Comparison of ENCODE assay signal across 8 mouse cellular contexts in genomic region chr14:27808080-27808479, GRCm38 (mm10).
DNase-seq lines count a peak whose midpoint lies in the region; ATAC-seq and TF ChIP-seq lines count a peak whose summit lies in the region.
"Had no signal": no experiment of that assay in that cellular context is flagged by ENCODE, and none has a peak within 500 bp of the region (broad histone marks: within the 10 kb centered on the region; RNA-seq: fewer than 3 reads in every experiment).

No protein-coding gene starts in this region.

- DNase-seq in urinary bladder, postnatal 14 days (ENCODE audit: low spot score): peak; percentile 58
- DNase-seq in urinary bladder, adult 2 months (ENCODE audit: low spot score): no peak
- peak; percentile 85 for DNase-seq in embryonic facial prominence, embryonic 11.5 days (ENCODE audit: low spot score)
- peak; percentile 64 for DNase-seq in heart, postnatal 4 days
- peak in 2 of 3 experiments; percentile 1 to 10 for DNase-seq in liver, embryonic 14.5 days (ENCODE audit: low read depth in 3 of 3, low spot score in 3 of 3)
- peak; percentile 74 to 80 for DNase-seq in right cerebral cortex, postnatal 10 days (ENCODE audit: low spot score in 2 of 2)

- no peaks in the 10 kb centered on the region for H3K4me1 ChIP-seq in bone marrow, adult 2 months (ENCODE audit: control insufficient read depth, insufficient read depth, low read length)
- H3K4me1 ChIP-seq in embryonic facial prominence, embryonic 11.5 days (ENCODE audit: control insufficient read depth, insufficient read depth, low read length): no peaks in the 10 kb centered on the region
- H3K4me1 ChIP-seq in liver, embryonic 14.5 days (replicated peaks; ENCODE audit: control insufficient read depth in 2 of 2, insufficient read depth in 2 of 2, low read length in 1 of 2): no peaks in the 10 kb centered on the region
- H3K4me1 ChIP-seq: hindbrain, embryonic 15.5 days had no signal

- no peaks in the 10 kb centered on the region for H3K9me3 ChIP-seq in embryonic facial prominence, embryonic 11.5 days (replicated peaks; ENCODE audit: control insufficient read depth, low read length)
- H3K9me3 ChIP-seq in liver, embryonic 14.5 days (ENCODE audit: control insufficient read depth, low read length): no peaks in the 10 kb centered on the region
- H3K9me3 ChIP-seq: hindbrain, embryonic 15.5 days had no signal

- no peak overlapping the region for H3K4me2 ChIP-seq in embryonic facial prominence, embryonic 11.5 days (ENCODE audit: low read depth, low read length)
- no peak overlapping the region for H3K4me2 ChIP-seq in liver, embryonic 14.5 days (ENCODE audit: low read depth)
- H3K4me2 ChIP-seq: hindbrain, embryonic 15.5 days had no signal

- 7% methylated on average over 9 of the region's 9 CpGs for WGBS in bone marrow, adult 2 months
- WGBS in embryonic facial prominence, embryonic 11.5 days: 3% methylated on average over 9 of the region's 9 CpGs
- 3% methylated on average over 9 of the region's 9 CpGs for WGBS in liver, embryonic 14.5 days (ENCODE audit: insufficient replicate concordance)

- no peak for TF ChIP-seq POLR2A in bone marrow, adult 2 months (IDR thresholded peaks at IDR 0.05; ENCODE audit: borderline replicate concordance, control insufficient read depth, low read depth, low read length)

- no peak overlapping the region for H3K4me3 ChIP-seq in bone marrow, adult 2 months (replicated peaks; ENCODE audit: control insufficient read depth, low read depth, low read length)
- no peak overlapping the region for H3K4me3 ChIP-seq in embryonic facial prominence, embryonic 11.5 days (ENCODE audit: low read depth, low read length)
- H3K4me3 ChIP-seq in liver, embryonic 14.5 days (ENCODE audit: insufficient read depth in 1 of 2, low read depth in 2 of 2, low read length in 2 of 2): no peak overlapping the region
- H3K4me3 ChIP-seq: hindbrain, embryonic 15.5 days had no signal

- H3K27me3 ChIP-seq in embryonic facial prominence, embryonic 11.5 days (ENCODE audit: control insufficient read depth, insufficient read depth, low read length): no peaks in the 10 kb centered on the region
- H3K27me3 ChIP-seq in liver, embryonic 14.5 days (ENCODE audit: control insufficient read depth, insufficient read depth, low read length): no peaks in the 10 kb centered on the region
- H3K27me3 ChIP-seq: hindbrain, embryonic 15.5 days had no signal

- ATAC-seq in embryonic facial prominence, embryonic 11.5 days (replicated peaks; ENCODE audit: insufficient number of reproducible peaks, low FRiP score, low TSS enrichment, low read depth): no peak
- no peak for ATAC-seq in liver, embryonic 14.5 days (ENCODE audit: insufficient read depth)

- H3K36me3 ChIP-seq in embryonic facial prominence, embryonic 11.5 days (replicated peaks; ENCODE audit: control insufficient read depth, insufficient read depth, low read depth, low read length): no peaks in the 10 kb centered on the region
- H3K36me3 ChIP-seq in liver, embryonic 14.5 days (replicated peaks; ENCODE audit: control insufficient read depth, insufficient read depth, low read depth): no peaks in the 10 kb centered on the region
- H3K36me3 ChIP-seq: hindbrain, embryonic 15.5 days had no signal

- H3K27ac ChIP-seq in bone marrow, adult 2 months (ENCODE audit: control insufficient read depth, insufficient read depth, low read depth, low read length, poor library complexity): no peak overlapping the region
- H3K27ac ChIP-seq in embryonic facial prominence, embryonic 11.5 days (replicated peaks; ENCODE audit: low read depth, low read length): no peak overlapping the region
- no peak overlapping the region for H3K27ac ChIP-seq in liver, embryonic 14.5 days
- H3K27ac ChIP-seq: hindbrain, embryonic 15.5 days had no signal

- peak; percentile 63 for TF ChIP-seq CTCF in bone marrow, adult 2 months (IDR thresholded peaks at IDR 0.05; ENCODE audit: control insufficient read depth, insufficient read depth, low read length)
- peak; percentile 79 for TF ChIP-seq CTCF in liver, embryonic 14.5 days (IDR thresholded peaks at IDR 0.05; ENCODE audit: low read depth)

- H3K9ac ChIP-seq in embryonic facial prominence, embryonic 11.5 days (replicated peaks; ENCODE audit: low read length): no peak overlapping the region
- H3K9ac ChIP-seq in liver, embryonic 14.5 days (replicated peaks): no peak overlapping the region
- H3K9ac ChIP-seq: hindbrain, embryonic 15.5 days had no signal

- no peak for TF ChIP-seq EP300 in liver, embryonic 14.5 days (IDR thresholded peaks at IDR 0.05; ENCODE audit: low read depth)
